Mouse (Mus musculus) lung, adult 2 months (tissue): ENCODE measurements around the gene Map2k3.

Experiments used
- CTCF ChIP-seq: fragments of 200-500 bp; IDR thresholded peaks from 2 replicates; pipeline ENCODE4 v1.5.1; 2011; ENCODE audit warnings: mild to moderate bottlenecking, low read length, control low read depth; ENCODE audit not compliant: insufficient read depth
- POLR2A ChIP-seq: fragments of 200-500 bp; IDR thresholded peaks from 2 replicates; pipeline ENCODE4 v1.6.1; 2011; ENCODE audit warnings: low read depth, mild to moderate bottlenecking, control low read depth, low read length, borderline replicate concordance; ENCODE audit errors: extremely low read depth

DNA sequence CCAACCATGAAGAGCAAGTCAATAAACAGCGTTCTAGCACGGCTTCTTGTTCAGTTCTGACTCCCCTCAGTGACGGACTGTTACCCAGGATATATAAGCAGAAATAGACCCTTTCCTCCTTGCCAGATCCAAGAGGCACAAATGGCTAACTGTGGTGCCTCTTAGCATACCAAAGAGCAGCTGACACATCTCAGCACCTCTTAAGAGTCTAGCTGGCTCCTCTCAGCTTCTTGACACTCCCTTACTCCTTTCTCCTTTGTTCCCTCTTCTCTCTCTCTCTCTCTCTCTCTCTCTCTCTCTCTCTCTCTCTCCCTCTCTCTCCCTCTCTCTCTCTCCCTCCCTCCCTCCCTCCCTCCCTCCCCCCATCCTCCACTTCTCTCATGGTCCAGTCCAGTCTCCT lies 41.1 kb upstream of the Map2k3 start:
- no peak for TF ChIP-seq CTCF
- TF ChIP-seq POLR2A, result no peak
